In genomic region chr15:78377859-78378258, GRCm38 (mm10) we compare ENCODE assay signal across 26 mouse cellular contexts. TPM values are rescaled to one million over a fixed set of nuclear protein-coding genes. Genes with fewer than 3 reads are reported as not detected.
"Had no signal": no experiment of that assay in that cellular context is flagged by ENCODE, and none has a peak within 500 bp of the region (broad histone marks: within the 10 kb centered on the region; RNA-seq: fewer than 3 reads in every experiment).

No protein-coding gene starts in this region.

- H3K27me3 ChIP-seq: lung, embryonic 15.5 days; midbrain, embryonic 12.5 days; neural tube, embryonic 15.5 days had no signal

- H3K9ac ChIP-seq: liver, postnatal 0 days; lung, embryonic 15.5 days; midbrain, embryonic 12.5 days; neural tube, embryonic 13.5 days; neural tube, embryonic 15.5 days had no signal

- H3K36me3 ChIP-seq: lung, embryonic 15.5 days; midbrain, embryonic 10.5 days; midbrain, embryonic 12.5 days; neural tube, embryonic 13.5 days; neural tube, embryonic 15.5 days had no signal

- H3K9me3 ChIP-seq: lung, embryonic 15.5 days; midbrain, embryonic 12.5 days; neural tube, embryonic 13.5 days; neural tube, embryonic 15.5 days had no signal

- H3K4me3 ChIP-seq: lung, embryonic 15.5 days; midbrain, embryonic 10.5 days; midbrain, embryonic 12.5 days; myocyte; neural tube, embryonic 13.5 days; neural tube, embryonic 15.5 days had no signal

- DNase-seq: liver, postnatal 0 days; lung, adult 2 months; lung, postnatal 10 days; lung, postnatal 4 days; midbrain, embryonic 14.5 days; retina, postnatal 1 day; right cerebral cortex, adult 18-20 months; right cerebral cortex, postnatal 25 days; right cerebral cortex, postnatal 4 days; spleen, adult 18-20 months; thymus, adult 18-20 months; thymus, postnatal 14 days; thymus, postnatal 36 days had no signal

- H3K27ac ChIP-seq: lung, embryonic 15.5 days; midbrain, embryonic 10.5 days; midbrain, embryonic 12.5 days; neural tube, embryonic 13.5 days; neural tube, embryonic 15.5 days had no signal

- ATAC-seq: liver, postnatal 0 days; midbrain, embryonic 16.5 days had no signal

- H3K4me2 ChIP-seq: lung, embryonic 15.5 days; midbrain, embryonic 12.5 days; neural tube, embryonic 13.5 days; neural tube, embryonic 15.5 days had no signal

- H3K4me1 ChIP-seq: midbrain, embryonic 12.5 days; neural tube, embryonic 13.5 days had no signal

RNA-seq across cellular contexts. Expression of gene Tex33, which starts 17.9 kb away (rescaled TPM):
- total RNA-seq: megakaryocyte, adult 5-6 weeks; megakaryocyte-erythroid progenitor cell, adult 5-6 weeks had no signal
- polyA plus RNA-seq: liver, postnatal 0 days; lung, adult 2 months; lung, embryonic 15.5 days; midbrain, embryonic 10.5 days; midbrain, embryonic 12.5 days; midbrain, embryonic 14.5 days; midbrain, embryonic 16.5 days; myocyte; neural tube, embryonic 11.5 days; neural tube, embryonic 13.5 days; neural tube, embryonic 15.5 days; small intestine, adult 2 months; stomach, embryonic 14.5 days; stomach, embryonic 16.5 days had no signal

RNA-seq across cellular contexts. Expression of gene Kctd17, which starts 50.5 kb away (rescaled TPM):
- total RNA-seq: megakaryocyte-erythroid progenitor cell, adult 5-6 weeks had no signal
